Mouse (Mus musculus) heart, embryonic 13.5 days (tissue): ENCODE results near the gene Mgat1. TPM values are rescaled to one million over a fixed set of nuclear protein-coding genes. Genes with fewer than 3 reads are reported as not detected.
"Not testable (repeated sequence)": the region's sequence is repeated elsewhere in the genome, so short reads cannot be mapped to it uniquely, and the experiment has no call there.

Experiments used
- ATAC-seq: fragments of 200-750 bp; cut with Nextera tagmentation; 2 replicates; pipeline ENCODE4 v1.8.0; 2017; ENCODE audit warnings: moderate TSS enrichment; ENCODE audit not compliant: insufficient number of reproducible peaks, low FRiP score, low TSS enrichment; ENCODE audit errors: extremely low read depth
- H3K27ac ChIP-seq: fragments of 300-500 bp; sonication (generic); replicated peaks from 2 replicates; pipeline ENCODE4 v1.5.1; 2015; ENCODE audit warnings: moderate library complexity, mild to moderate bottlenecking, inconsistent platforms
- H3K27me3 ChIP-seq: fragments of 300-500 bp; sonication (generic); replicated peaks from 2 replicates; pipeline ENCODE4 v1.6.1; 2015; ENCODE audit warnings: mild to moderate bottlenecking, inconsistent platforms
- H3K36me3 ChIP-seq: fragments of 300-500 bp; sonication (generic); 2 replicates; pipeline ENCODE4 v1.6.1; 2015; ENCODE audit warnings: mild to moderate bottlenecking, inconsistent platforms
- H3K4me1 ChIP-seq: fragments of 300-500 bp; sonication (generic); 2 replicates; pipeline ENCODE4 v1.6.1; 2015; ENCODE audit warnings: inconsistent platforms
- H3K4me2 ChIP-seq: fragments of 300-500 bp; sonication (generic); 2 replicates; pipeline ENCODE4 v1.6.1; 2015; ENCODE audit warnings: inconsistent platforms, mild to moderate bottlenecking, moderate library complexity
- H3K4me3 ChIP-seq: fragments of 300-500 bp; sonication (generic); 2 replicates; pipeline ENCODE4 v1.5.1; 2015; ENCODE audit warnings: moderate library complexity, mild to moderate bottlenecking, inconsistent platforms
- H3K9ac ChIP-seq: fragments of 300-500 bp; sonication (generic); 2 replicates; pipeline ENCODE4 v1.6.1; 2015; ENCODE audit warnings: inconsistent platforms, mild to moderate bottlenecking, moderate library complexity
- H3K9me3 ChIP-seq: fragments of 300-500 bp; sonication (generic); 2 replicates; pipeline ENCODE4 v1.6.1; 2016; ENCODE audit warnings: inconsistent platforms
- WGBS: fragments of 180-500 bp; shearing (Covaris S2); methylation state at CpG from one replicate; pipeline ENCODE4 v1.1.7; 2015; ENCODE audit warnings: mixed read lengths; 5-methylcytosine and 5-hydroxymethylcytosine counted together
- polyA plus RNA-seq: library from polyadenylated mRNA; unstranded; fragments of >200 nt; fragmentation: Nextera tagmentation; extraction: Ambion mirVana; gene quantifications from 2 replicates; pipeline ENCODE4 v1.2.1, GENCODE M21; 2015

Mgat1 gene
- polyA plus RNA-seq, 1 experiment from 2014 or later = 44.2 TPM

DNA sequence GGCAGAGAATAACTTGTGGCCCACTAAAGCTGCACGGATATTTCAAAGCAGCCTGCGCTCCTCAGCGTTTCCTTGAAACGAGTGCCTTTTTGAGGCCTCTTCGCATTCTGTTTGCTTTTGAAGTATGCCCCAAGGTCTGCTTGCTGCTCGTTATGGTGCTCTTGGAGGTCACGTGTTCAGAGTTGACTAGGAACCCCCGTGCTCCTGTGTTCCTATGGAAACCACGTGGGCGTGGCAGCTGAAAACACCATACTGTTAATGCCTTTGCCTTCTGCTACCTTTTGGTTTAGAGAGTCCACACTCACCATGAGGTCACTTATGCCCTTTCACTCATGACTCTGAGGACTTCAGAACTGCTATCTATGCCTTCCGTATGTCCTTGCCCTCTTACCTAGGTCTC lies 20.6 kb downstream of the Mgat1 start:
- ATAC-seq = no peak

DNA sequence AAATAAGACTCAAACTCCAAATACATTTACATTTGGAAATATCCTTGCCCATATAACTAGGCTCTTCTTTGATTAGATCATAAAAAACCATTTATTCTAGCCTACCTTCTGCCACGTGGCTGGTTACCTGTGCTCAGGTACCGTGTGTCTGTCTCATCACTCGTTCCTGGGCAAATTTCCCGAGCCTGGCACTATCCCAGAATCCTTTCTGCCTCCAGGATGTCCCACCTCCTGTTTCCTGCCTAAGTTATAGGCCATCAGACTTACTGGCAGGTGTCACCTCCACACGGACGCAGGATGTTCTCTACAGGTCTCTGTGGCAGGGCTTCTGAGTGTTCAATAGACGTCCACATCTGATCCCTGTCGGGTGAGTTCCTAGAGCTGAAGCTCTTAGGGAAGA lies 21.1 kb downstream of the Mgat1 start:
- Histone ChIP-seq H3K27ac (no peak overlapping the region), H3K9me3 (no peaks in the 10 kb centered on the region), H3K4me3 (no peak overlapping the region), H3K4me1 (peaks cover 35% of the 10 kb centered on the region), H3K27me3 (no peaks in the 10 kb centered on the region), H3K36me3 (peaks cover 52% of the 10 kb centered on the region), H3K9ac (no peak overlapping the region), H3K4me2 (no peak overlapping the region)
- no peak for ATAC-seq
- WGBS = 85% methylated on average over 8 of the region's 8 CpGs

More for the DNA sequence above, 20.6 kb downstream of the Mgat1 start:
- Histone ChIP-seq H3K36me3 (peaks cover 57% of the 10 kb centered on the region), H3K4me3 (no peak overlapping the region), H3K9ac (no peak overlapping the region), H3K9me3 (no peaks in the 10 kb centered on the region), H3K4me2 (no peak overlapping the region), H3K27me3 (no peaks in the 10 kb centered on the region), H3K27ac (no peak overlapping the region), H3K4me1 (peaks cover 35% of the 10 kb centered on the region)
- 79% methylated on average over 11 of the region's 11 CpGs for WGBS

DNA sequence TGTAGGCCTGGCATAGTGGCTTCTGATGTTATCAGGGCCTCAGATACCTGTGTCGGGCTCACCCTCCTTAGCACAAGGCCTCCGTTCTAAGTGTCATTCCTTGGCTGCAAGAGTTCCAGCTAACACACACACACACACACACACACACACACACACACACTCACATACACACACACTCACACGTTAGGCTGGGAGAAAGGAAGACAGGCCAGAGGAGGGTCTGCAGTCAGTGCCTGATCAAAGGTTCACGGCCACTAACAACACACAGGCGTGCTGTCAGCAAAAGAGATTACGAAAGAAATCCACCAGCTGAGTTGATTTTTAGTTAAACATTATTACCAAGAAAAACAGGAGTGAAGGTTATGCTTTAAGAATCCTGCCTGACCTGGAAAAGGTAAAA lies 22.7 kb downstream of the Mgat1 start:
- H3K4me2 ChIP-seq = no peak overlapping the region
- no peak overlapping the region for H3K4me3 ChIP-seq
- 37% methylated on average over 6 of the region's 6 CpGs for WGBS
- peak overlapping the region; percentile 75 for H3K27ac ChIP-seq
- H3K9me3 ChIP-seq = no peaks in the 10 kb centered on the region
- ATAC-seq = no peak
- H3K9ac ChIP-seq = peak overlapping the region; percentile 39
- H3K36me3 ChIP-seq = peaks cover 36% of the 10 kb centered on the region
- H3K4me1 ChIP-seq = peaks cover 27% of the 10 kb centered on the region
- no peaks in the 10 kb centered on the region for H3K27me3 ChIP-seq

DNA sequence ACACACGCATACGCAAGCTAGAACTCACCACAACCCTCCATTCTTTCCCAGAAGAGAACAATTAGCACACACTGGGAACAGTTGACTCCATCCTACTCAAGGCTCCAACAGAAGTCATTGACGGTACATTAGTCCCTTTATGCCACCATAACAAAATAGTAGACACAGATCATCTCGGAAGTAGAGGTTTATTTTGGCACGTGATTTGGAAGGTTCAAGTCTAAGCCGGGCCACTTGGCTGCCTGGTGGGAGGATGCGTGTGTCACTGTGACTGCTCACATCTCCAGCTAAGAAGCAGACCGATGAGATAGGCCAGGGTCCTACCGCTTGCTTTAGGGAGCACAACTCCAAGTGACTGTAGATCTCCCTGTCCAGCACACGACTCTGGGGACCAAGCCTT lies 23.3 kb downstream of the Mgat1 start:
- 67% methylated on average over 10 of the region's 10 CpGs for WGBS

DNA sequence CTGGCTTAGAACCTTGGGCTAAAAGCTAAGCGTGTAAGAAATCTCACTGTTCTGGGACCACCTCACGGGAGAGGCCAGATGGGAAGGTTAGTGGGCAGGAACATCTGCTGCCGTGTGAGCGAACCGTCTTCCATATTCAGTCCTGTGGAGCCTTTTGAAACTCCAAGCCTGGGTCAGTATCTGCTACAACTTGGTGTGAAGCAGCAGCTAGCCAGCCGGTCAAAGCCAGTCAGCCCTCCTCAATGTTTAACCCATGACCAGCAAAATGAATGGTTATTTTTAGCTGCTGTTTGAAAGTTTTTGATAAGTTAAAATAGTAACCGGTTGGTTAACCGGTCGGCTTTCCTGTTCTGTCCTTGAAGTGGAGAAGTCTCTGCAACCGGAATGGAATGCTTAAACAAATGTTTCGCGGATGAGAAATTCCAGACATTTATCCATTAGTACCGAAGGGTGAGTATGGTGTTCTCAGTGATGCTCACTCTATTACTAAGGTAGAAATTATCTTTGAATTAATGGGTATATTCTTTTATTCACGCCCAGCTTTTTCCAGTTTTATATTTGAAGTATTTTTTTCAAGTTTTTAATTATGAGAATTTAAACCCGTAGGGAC lies 24.1 kb downstream of the Mgat1 start:
- Histone ChIP-seq H3K9ac (no peak overlapping the region), H3K4me1 (peaks cover 27% of the 10 kb centered on the region), H3K36me3 (peaks cover 22% of the 10 kb centered on the region), H3K27ac (peak overlapping the region; percentile 75), H3K4me3 (no peak overlapping the region), H3K27me3 (no peaks in the 10 kb centered on the region), H3K9me3 (no peaks in the 10 kb centered on the region), H3K4me2 (peak overlapping the region; percentile 35)
- WGBS = 46% methylated on average over 15 of the region's 15 CpGs
- no peak for ATAC-seq

More for the DNA sequence above, 23.3 kb downstream of the Mgat1 start:
- no peaks in the 10 kb centered on the region for H3K9me3 ChIP-seq
- H3K27me3 ChIP-seq = no peaks in the 10 kb centered on the region
- H3K4me2 ChIP-seq = no peak overlapping the region
- peaks cover 27% of the 10 kb centered on the region for H3K4me1 ChIP-seq
- H3K36me3 ChIP-seq = peaks cover 30% of the 10 kb centered on the region
- no peak overlapping the region for H3K4me3 ChIP-seq
- H3K9ac ChIP-seq = no peak overlapping the region
- no peak for ATAC-seq
- peak overlapping the region; percentile 75 for H3K27ac ChIP-seq

DNA sequence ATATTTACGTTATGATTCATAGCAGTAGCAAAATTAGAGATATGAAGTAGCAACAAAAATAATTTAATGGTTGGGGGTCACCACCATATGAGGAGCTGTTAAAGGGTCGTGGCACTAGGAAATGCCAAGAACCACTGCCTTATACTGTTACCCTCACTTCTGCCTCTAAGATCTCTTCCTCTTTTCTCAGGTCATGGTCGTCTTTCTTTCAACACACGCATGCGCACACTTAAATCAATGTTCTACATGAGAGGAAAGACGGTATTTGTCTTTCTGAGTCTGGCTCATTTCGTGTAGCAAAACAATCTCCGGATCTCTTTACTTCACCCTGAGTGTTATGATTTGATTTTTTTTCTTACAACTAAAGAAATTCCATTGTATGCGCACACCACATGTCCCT lies 25.8 kb downstream of the Mgat1 start:
- WGBS = 91% methylated on average over 9 of the region's 9 CpGs
- no peak for ATAC-seq
- H3K27me3 ChIP-seq = no peaks in the 10 kb centered on the region
- H3K4me1 ChIP-seq = peaks cover 27% of the 10 kb centered on the region
- H3K4me3 ChIP-seq = no peak overlapping the region
- H3K36me3 ChIP-seq = peaks cover 7% of the 10 kb centered on the region
- no peak overlapping the region for H3K9ac ChIP-seq
- H3K27ac ChIP-seq = no peak overlapping the region
- no peaks in the 10 kb centered on the region for H3K9me3 ChIP-seq
- H3K4me2 ChIP-seq = no peak overlapping the region

DNA sequence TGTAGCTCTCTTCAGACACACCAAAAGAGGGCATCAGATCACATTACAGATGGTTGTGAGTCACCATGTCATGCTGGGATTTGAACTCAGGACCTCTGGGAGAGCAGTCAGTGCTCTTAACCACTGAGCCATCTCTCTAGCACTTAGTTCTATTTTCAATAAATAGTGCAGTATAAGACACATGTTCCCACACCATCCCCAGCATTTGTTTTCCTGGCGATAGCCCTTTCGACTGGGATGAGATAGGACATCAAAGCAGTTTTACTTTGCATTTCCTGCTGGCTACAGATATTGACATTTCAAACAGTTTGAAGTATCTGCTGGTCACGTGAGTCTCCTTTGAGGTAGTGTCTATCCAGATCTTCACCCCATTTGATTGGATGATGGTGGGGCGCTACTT lies 26.4 kb downstream of the Mgat1 start:
- Histone ChIP-seq H3K27me3 (no peaks in the 10 kb centered on the region), H3K4me3 (no peak overlapping the region), H3K36me3 (peaks cover under 1% of the 10 kb centered on the region), H3K4me1 (peaks cover 27% of the 10 kb centered on the region), H3K9me3 (no peaks in the 10 kb centered on the region), H3K27ac (no peak overlapping the region), H3K4me2 (no peak overlapping the region), H3K9ac (no peak overlapping the region)
- no peak for ATAC-seq
- WGBS = 81% methylated on average over 4 of the region's 4 CpGs

DNA sequence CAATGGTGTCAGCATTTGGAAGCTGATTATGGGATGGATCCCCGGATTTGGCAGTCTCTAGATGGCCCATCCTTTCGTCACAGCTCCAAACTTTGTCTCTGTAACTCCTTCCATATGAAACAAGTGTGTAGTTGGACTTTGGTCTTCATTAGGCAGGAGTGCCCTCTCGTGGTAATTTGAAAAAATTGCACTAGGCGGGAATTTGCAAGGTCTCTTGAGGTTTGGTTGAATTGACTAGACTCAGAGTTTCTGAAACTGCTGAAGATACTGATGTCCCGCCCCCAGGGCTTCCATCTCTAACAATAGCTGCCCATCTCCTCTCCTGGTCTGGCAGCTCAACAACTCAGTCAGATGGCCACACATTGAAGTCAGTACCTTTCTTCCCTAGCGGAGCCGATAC lies 27.3 kb downstream of the Mgat1 start:
- no peak overlapping the region for H3K9ac ChIP-seq
- no peaks in the 10 kb centered on the region for H3K9me3 ChIP-seq
- ATAC-seq = no peak
- H3K27ac ChIP-seq = no peak overlapping the region
- H3K4me2 ChIP-seq = no peak overlapping the region
- no peaks in the 10 kb centered on the region for H3K36me3 ChIP-seq
- peaks cover 21% of the 10 kb centered on the region for H3K4me1 ChIP-seq
- no peak overlapping the region for H3K4me3 ChIP-seq
- no peaks in the 10 kb centered on the region for H3K27me3 ChIP-seq
- 31% methylated on average over 7 of the region's 7 CpGs for WGBS

DNA sequence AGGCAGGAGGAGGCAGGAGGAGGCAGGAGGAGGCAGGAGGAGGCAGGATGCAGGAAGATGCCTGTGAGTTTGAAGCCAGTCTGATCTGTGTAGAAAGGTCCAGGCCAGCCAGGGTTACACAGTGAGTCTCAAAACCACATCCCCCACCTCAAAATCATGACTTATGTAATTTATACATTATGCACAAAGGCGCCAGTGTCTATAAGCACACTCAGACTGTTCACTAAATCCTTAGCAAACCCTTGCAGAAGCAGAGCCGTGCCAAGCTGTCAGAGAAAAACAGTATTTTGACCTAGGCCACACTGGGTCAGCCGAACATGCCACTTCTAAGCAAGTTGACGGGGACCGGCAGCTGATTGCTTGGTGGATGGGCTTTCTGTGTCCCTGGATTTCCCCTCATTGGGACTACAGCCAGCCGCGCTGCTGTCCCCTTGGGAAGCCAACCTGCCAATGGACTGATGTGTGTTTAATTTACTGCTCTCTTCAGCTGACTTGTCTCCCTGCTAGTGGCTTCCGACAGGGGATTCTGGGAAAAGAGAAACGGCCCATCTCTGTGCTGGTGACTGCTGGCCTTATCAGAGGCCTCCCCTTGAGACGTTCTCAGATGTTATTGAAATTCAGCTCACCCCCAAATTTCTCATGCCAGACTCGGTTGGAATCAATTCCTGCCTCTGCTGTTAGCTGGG lies 30.0 kb downstream of the Mgat1 start:
- no peak for ATAC-seq
- no peak overlapping the region for H3K9ac ChIP-seq
- H3K27ac ChIP-seq = no peak overlapping the region
- no peaks in the 10 kb centered on the region for H3K36me3 ChIP-seq
- H3K4me2 ChIP-seq = no peak overlapping the region
- no peaks in the 10 kb centered on the region for H3K4me1 ChIP-seq
- H3K27me3 ChIP-seq = no peaks in the 10 kb centered on the region
- WGBS = 60% methylated on average over 11 of the region's 11 CpGs
- H3K9me3 ChIP-seq = no peaks in the 10 kb centered on the region
- H3K4me3 ChIP-seq = no peak overlapping the region

DNA sequence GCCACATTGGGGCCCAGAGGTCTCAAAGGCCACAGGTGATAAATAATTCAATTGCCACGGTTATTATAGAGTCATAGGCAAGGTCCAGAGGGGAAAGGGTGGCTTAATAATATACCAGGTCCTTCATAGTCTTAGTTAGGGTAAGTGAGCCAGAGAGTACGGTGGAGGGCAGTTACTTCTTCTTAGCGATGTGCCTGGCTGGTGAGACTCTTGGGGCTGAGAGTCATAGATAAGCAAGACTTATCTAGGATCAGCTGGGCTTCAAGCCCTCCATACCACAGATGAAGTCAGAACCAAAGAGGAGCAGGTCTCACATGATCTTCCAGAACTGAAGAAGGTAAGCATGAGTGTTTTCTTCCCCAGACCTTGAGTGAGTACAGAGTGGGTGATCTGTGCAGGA lies 34.2 kb downstream of the Mgat1 start, which contains the start of gene Olfr1393:
TSS of gene Olfr1393 (plus strand) at position 83 of the 400 bp plus-strand sequence.
- no peaks in the 10 kb centered on the region for H3K9me3 ChIP-seq
- H3K4me3 ChIP-seq = no peak within 1 kb of the TSS
- no peaks in the 10 kb centered on the region for H3K4me1 ChIP-seq
- no peak within 1 kb of the TSS for H3K27ac ChIP-seq
- WGBS = 75% methylated on average over 3 of the region's 3 CpGs
- no peak within 1 kb of the TSS for H3K9ac ChIP-seq
- no peak for ATAC-seq
- no peaks in the 10 kb centered on the region for H3K36me3 ChIP-seq
- H3K4me2 ChIP-seq = no peak within 1 kb of the TSS
- H3K27me3 ChIP-seq = no peaks in the 10 kb centered on the region

DNA sequence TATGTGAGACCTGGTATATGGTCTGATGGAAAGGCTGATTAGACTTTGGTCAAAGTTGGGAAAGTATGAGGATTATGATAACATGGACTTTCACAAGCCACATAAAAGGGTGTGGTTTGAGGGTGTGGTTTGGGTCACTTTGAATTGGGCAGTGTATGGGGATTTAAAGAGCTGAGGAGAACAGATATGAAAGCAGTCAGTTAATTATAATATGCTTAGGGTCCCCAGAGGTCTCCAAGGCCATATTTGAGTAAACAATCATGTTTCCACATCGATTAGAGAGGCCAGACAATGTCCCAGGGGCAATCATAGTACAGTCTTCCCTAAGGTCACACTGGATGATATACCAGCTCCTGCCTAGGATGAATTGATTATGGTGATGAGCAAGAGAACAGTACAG lies 41.0 kb downstream of the Mgat1 start, which contains the start of gene Olfr1392:
TSS of gene Olfr1392 (plus strand) at position 301 of the 400 bp plus-strand sequence.
- not testable (repeated sequence) for ATAC-seq, H3K4me2 ChIP-seq
- 70% methylated on average over 1 of the region's 1 CpGs for WGBS

DNA sequence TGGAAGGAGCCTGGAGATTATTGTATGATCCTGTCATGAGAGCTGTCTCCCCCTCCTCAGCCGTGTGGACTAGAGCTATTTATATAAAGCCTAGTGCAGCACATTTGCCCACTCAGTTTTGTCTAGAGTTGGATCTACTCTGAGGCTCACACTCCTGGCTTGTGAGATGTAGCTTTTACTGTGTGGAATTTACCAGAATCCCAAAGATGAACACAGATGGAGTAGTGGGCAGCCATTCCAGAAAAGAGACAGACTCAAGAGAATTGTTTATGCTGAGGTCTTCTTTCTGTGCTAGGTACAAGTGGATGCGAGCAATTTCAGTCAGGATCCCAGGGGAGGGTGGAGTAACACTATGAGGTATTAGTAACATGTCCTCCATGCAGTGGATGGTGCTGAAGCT lies 43.3 kb downstream of the Mgat1 start:
- H3K36me3 ChIP-seq = no peaks in the 10 kb centered on the region
- no peak overlapping the region for H3K4me2 ChIP-seq
- no peak overlapping the region for H3K4me3 ChIP-seq
- H3K9me3 ChIP-seq = no peaks in the 10 kb centered on the region
- WGBS = 53% methylated on average over 2 of the region's 2 CpGs
- no peaks in the 10 kb centered on the region for H3K27me3 ChIP-seq
- H3K9ac ChIP-seq = no peak overlapping the region
- H3K27ac ChIP-seq = no peak overlapping the region
- H3K4me1 ChIP-seq = no peaks in the 10 kb centered on the region
- no peak for ATAC-seq

More for the DNA sequence above, 41.0 kb downstream of the Mgat1 start, which contains the start of gene Olfr1392:
- not testable (repeated sequence) for H3K27ac ChIP-seq, H3K36me3 ChIP-seq, H3K9ac ChIP-seq, H3K4me3 ChIP-seq, H3K9me3 ChIP-seq, H3K27me3 ChIP-seq, H3K4me1 ChIP-seq
